Mouse (Mus musculus) liver, embryonic 14.5 days (tissue): Measurements from ENCODE around the gene Flna. TPM values are rescaled to one million over a fixed set of nuclear protein-coding genes. Genes with fewer than 3 reads are reported as not detected.
A peak's percentile ranks its signal among the peaks of the same experiment; 100 is the strongest.

Experiments
- ATAC-seq: fragments of 200-750 bp; cut with Nextera tagmentation; 2 replicates; pipeline ENCODE4 v1.8.0; 2017; ENCODE audit warnings: moderate number of reproducible peaks, mild to moderate bottlenecking, moderate library complexity; ENCODE audit not compliant: insufficient read depth
- DNase-seq, 3 experiments: peaks; one replicate each; pipeline ENCODE4 v3.0.0-alpha.2; 2012 to 2013; ENCODE audit warnings: low read depth in 3 of 3, low spot score in 3 of 3
- H3K27ac ChIP-seq: fragments of 300-500 bp; sonication (generic); 2 replicates; pipeline ENCODE4 v1.5.1; 2014; ENCODE audit warnings: moderate library complexity, mild to moderate bottlenecking, control low read depth, inconsistent platforms
- H3K27me3 ChIP-seq: fragments of 300-500 bp; sonication (generic); 2 replicates; pipeline ENCODE4 v1.6.1; 2014; ENCODE audit warnings: mild to moderate bottlenecking, low read length, moderate library complexity; ENCODE audit not compliant: control insufficient read depth, insufficient read depth
- H3K36me3 ChIP-seq: fragments of 300-500 bp; sonication (generic); replicated peaks from 2 replicates; pipeline ENCODE4 v1.6.1; 2014; ENCODE audit warnings: low read depth; ENCODE audit not compliant: control insufficient read depth, insufficient read depth
- H3K4me1 ChIP-seq, 2 experiments: fragments of 200-500 bp in 1 of 2; fragments of 300-500 bp in 1 of 2; sonication (generic) in 1 of 2; replicated peaks; 2 replicates each; pipeline ENCODE4 v1.6.1; 2012 to 2014; ENCODE audit warnings: antibody characterized with exemption in 1 of 2, inconsistent platforms in 1 of 2, low read length in 1 of 2; ENCODE audit not compliant: control insufficient read depth in 2 of 2, insufficient read depth in 2 of 2
- H3K4me2 ChIP-seq: fragments of 300-500 bp; sonication (generic); 2 replicates; pipeline ENCODE4 v1.6.1; 2014; ENCODE audit warnings: low read depth, mild to moderate bottlenecking, control low read depth, moderate library complexity
- H3K4me3 ChIP-seq, 2 experiments: fragments of 200-500 bp in 1 of 2; fragments of 300-500 bp in 1 of 2; sonication (generic) in 1 of 2; 2 replicates each; pipeline ENCODE4 v1.5.1; 2012 to 2014; ENCODE audit warnings: low read depth in 2 of 2, low read length in 2 of 2, mild to moderate bottlenecking in 2 of 2, control low read depth in 1 of 2, inconsistent platforms in 1 of 2, moderate library complexity in 1 of 2; ENCODE audit not compliant: insufficient read depth in 1 of 2
- H3K9ac ChIP-seq: fragments of 300-500 bp; sonication (generic); replicated peaks from 2 replicates; pipeline ENCODE4 v1.6.1; 2014; ENCODE audit warnings: mild to moderate bottlenecking, control low read depth, moderate library complexity
- H3K9me3 ChIP-seq: fragments of 300-500 bp; sonication (generic); 2 replicates; pipeline ENCODE4 v1.6.1; 2016; ENCODE audit warnings: low read length, mixed read lengths; ENCODE audit not compliant: control insufficient read depth
- CTCF ChIP-seq: IDR thresholded peaks from 2 replicates; pipeline ENCODE4 v1.5.1; 2016; ENCODE audit warnings: antibody characterized with exemption, low read depth, control low read depth
- EP300 ChIP-seq: IDR thresholded peaks from 2 replicates; pipeline ENCODE4 v1.6.1; 2016; ENCODE audit warnings: antibody characterized with exemption, low read depth
- WGBS: fragments of 180-500 bp; shearing (Covaris S2); extraction: QIAGEN DNeasy Blood & Tissue Kit; methylation state at CpG from one replicate; pipeline ENCODE4 v1.1.7; 2014; ENCODE audit not compliant: insufficient replicate concordance; 5-methylcytosine and 5-hydroxymethylcytosine counted together
- polyA plus RNA-seq, 2 experiments: library from polyadenylated mRNA; depleted of rRNA in 1 of 2; stranded (reverse) in 1 of 2; unstranded in 1 of 2; fragments of >200 nt; fragmentation: Nextera tagmentation in 1 of 2; extraction: Ambion mirVana in 1 of 2; gene quantifications; 2 replicates each; pipeline versions ENCODE4 v1.2.1 to v1.2.3; 2012 to 2014

The Flna gene
- polyA plus RNA-seq, 2 experiments: 36.6 to 69.6 TPM

GRCm38 (mm10) chrX:74282395-74283091 lies 32.9 kb upstream of the Flna start:
- H3K9ac ChIP-seq: peak overlapping the region; percentile 74
- H3K4me3 ChIP-seq: peak overlapping the region; percentile 65 to 99
- peak; percentile 65 for ATAC-seq
- H3K4me1 ChIP-seq: peaks cover 0 to 12% of the 10 kb centered on the region in 2 experiments; a peak in 3 of 4 replicates
- WGBS: 10% methylated on average over 39 of the region's 39 CpGs
- TF ChIP-seq EP300 (no peak), CTCF (no peak)
- H3K9me3 ChIP-seq: no peaks in the 10 kb centered on the region
- peak; percentile 76 to 81 (median 79) for DNase-seq
- peak overlapping the region; percentile 91 for H3K4me2 ChIP-seq
- no peaks in the 10 kb centered on the region for H3K27me3 ChIP-seq
- H3K27ac ChIP-seq: peak overlapping the region; percentile 88
- no peaks in the 10 kb centered on the region for H3K36me3 ChIP-seq

DNA sequence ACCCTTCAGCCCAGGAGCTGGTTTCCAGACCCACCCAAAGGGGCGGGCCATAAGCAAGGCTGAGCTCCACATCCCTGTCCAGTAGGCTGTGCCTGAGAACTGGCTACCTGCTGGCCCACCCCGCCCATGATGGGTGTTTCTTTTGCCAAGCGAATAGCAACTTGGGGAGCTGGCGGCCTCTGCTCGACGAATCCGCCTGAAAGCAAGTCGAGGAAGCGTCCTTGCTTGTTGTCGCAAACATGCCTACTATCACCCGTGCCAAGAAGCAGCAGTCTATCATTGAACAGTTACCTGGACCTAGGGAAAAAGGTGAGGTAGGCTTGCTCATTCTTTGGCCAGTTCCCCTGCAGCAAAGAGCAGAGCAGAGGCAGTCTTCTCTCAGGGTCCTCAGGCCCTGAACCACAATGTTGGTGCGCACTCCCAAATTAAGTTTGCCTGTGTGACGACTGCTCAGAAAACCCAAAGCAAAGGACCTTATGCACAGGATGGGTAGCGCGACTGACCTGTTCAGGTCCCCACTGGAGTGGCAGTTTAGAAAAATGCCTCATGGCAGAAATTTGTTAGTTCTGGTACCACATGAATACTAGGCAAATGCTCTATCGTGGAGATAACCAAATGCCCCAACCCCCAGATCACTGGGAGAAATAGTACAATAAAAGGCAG lies 32.2 kb upstream of the Flna start, which contains the start of the genes Taz and Dnase1l1:
Gene Taz (plus strand): TSS at position 181 of the 663 bp plus-strand sequence.
Gene Dnase1l1 (minus strand): TSS at position 606 of the 663 bp plus-strand sequence.
- H3K36me3 ChIP-seq: no peaks in the 10 kb centered on the region
- peak within 1 kb of the TSS; percentile 88 for H3K27ac ChIP-seq
- H3K9ac ChIP-seq: peak within 1 kb of the TSS; percentile 78
- H3K9me3 ChIP-seq: no peaks in the 10 kb centered on the region
- DNase-seq (peak; percentile 85 to 87 (median 85)), ATAC-seq (peak; percentile 95)
- H3K27me3 ChIP-seq: no peaks in the 10 kb centered on the region
- H3K4me2 ChIP-seq: peak within 1 kb of the TSS; percentile 91
- 9% methylated on average over 16 of the region's 16 CpGs for WGBS
- H3K4me3 ChIP-seq: peak within 1 kb of the TSS; percentile 65 to 99
- peaks cover 0 to 12% of the 10 kb centered on the region in 2 experiments; a peak in 3 of 4 replicates for H3K4me1 ChIP-seq
- peak; percentile 51 for TF ChIP-seq CTCF
- TF ChIP-seq EP300: no peak

DNA sequence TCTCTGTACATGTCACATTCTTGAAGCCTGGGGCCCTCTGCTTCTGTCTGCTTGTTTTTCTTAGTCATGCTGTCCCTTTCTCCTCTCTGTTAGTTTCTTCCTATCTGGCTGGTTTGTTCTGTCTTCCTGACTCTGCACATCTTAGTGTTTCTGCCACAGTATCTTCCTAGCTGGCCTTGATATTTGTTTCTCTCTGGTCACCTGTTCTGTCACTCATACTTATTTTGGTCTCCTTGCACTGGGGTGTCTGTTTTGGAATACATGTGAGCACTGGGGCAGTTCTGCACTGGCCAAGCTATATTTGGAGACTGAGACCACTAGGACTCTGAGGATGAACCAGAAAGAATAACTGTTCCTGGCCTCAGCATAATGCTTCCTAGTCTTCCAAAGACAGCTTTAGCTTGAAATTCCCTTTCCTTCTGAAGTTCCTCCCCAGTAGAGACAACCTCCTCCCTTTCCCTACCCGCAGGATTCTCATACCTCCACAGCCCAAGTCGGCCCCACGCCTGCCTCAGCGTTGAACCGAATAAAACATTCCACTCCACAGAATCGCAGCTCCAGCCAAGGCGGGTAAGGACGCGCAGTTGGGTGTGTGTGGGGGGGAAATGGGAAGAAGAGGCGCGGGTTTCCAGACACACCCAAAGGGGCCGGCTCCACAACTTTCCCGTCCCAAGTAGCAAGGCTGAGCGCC lies 31.6 kb upstream of the Flna start:
- H3K9ac ChIP-seq: peak overlapping the region; percentile 78
- peak overlapping the region; percentile 91 for H3K4me2 ChIP-seq
- no peaks in the 10 kb centered on the region for H3K9me3 ChIP-seq
- 7% methylated on average over 14 of the region's 14 CpGs for WGBS
- DNase-seq: no peak
- peak overlapping the region; percentile 65 to 82 for H3K4me3 ChIP-seq
- TF ChIP-seq EP300 (no peak), CTCF (no peak)
- no peak for ATAC-seq
- H3K4me1 ChIP-seq: peaks cover 0 to 12% of the 10 kb centered on the region in 2 experiments; a peak in 3 of 4 replicates
- H3K27me3 ChIP-seq: no peaks in the 10 kb centered on the region
- peak overlapping the region; percentile 88 for H3K27ac ChIP-seq
- no peaks in the 10 kb centered on the region for H3K36me3 ChIP-seq

DNA sequence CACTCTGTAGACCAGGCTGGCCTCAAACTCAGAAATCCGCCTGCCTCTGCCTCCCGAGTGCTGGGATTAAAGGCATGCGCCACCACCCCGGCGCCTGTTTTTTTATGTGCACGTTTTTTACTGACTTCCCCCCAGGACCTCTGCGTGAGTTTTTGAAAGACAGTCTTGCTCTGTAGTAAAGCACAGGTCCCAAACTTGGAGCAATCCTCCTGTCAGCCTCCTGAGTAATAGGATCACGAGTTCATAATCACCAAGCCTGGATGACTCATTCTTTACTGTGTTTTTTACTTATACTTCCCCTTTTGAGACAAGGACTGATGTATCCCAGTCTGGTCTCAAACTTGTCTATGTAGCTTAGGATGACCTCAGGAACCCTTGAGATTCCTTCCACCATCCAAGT lies 28.3 kb upstream of the Flna start:
- ATAC-seq (no peak), DNase-seq (no peak)
- Histone ChIP-seq H3K36me3 (peaks cover 3% of the 10 kb centered on the region; the same call in 1 of the 2 replicates), H3K4me2 (no peak overlapping the region), H3K9ac (no peak overlapping the region), H3K27ac (no peak overlapping the region), H3K27me3 (no peaks in the 10 kb centered on the region), H3K9me3 (no peaks in the 10 kb centered on the region), H3K4me3 (no peak overlapping the region), H3K4me1 (peaks cover 0 to 8% of the 10 kb centered on the region in 2 experiments; a peak in 1 of 4 replicates)
- TF ChIP-seq EP300 (no peak), CTCF (no peak)
- WGBS: 59% methylated on average over 8 of the region's 8 CpGs
